Mouse (Mus musculus): ENCODE measurements at regions not wholly inside any gene's neighbourhood (a gene's known extent, or its start where the extent isn't known, plus 50 kb on each side); places are given as distances from the start of the nearest gene placed in this dataset.

GRCm38 (mm10) chr3:36743399-36743798, 53.4 kb upstream of the Trpc3 start:
- in situ Hi-C loops (cut with MboI, MseI): loop anchor here (10.0 kb wide), 1 partner anchor 709 kb away; no protein-coding TSS in a partner anchor

GRCm38 (mm10) chr3:36754358-36754950, 64.5 kb upstream of the Trpc3 start:
- in situ Hi-C loops (cut with MboI, MseI): no loop called here

GRCm38 (mm10) chr3:36762065-36762653, 72.2 kb upstream of the Trpc3 start:
- in situ Hi-C loops (cut with MboI, MseI): no loop called here

- in situ Hi-C loops (cut with MboI, MseI): no loop called here
Measured at GRCm38 (mm10) chr3:36762847-36763246, 72.9 kb upstream of the Trpc3 start.

- in situ Hi-C loops (cut with MboI, MseI): no loop called here
Measured at GRCm38 (mm10) chr3:36764741-36765140, 74.8 kb upstream of the Trpc3 start.

- in situ Hi-C loops (cut with MboI, MseI): no loop called here
Measured at GRCm38 (mm10) chr3:36770096-36770495, 80.1 kb upstream of the Trpc3 start.

- in situ Hi-C loops (cut with MboI, MseI): no loop called here
Measured at GRCm38 (mm10) chr3:36771011-36771410, 81.0 kb upstream of the Trpc3 start.

GRCm38 (mm10) chr3:36774023-36774422, 84.1 kb upstream of the Trpc3 start:
- in situ Hi-C loops (cut with MboI, MseI): no loop called here

- in situ Hi-C loops (cut with MboI, MseI): no loop called here
Measured at GRCm38 (mm10) chr3:36778448-36778847, 84.5 kb upstream of the 4932438A13Rik start.

- in situ Hi-C loops (cut with MboI, MseI): no loop called here
Measured at GRCm38 (mm10) chr3:36786581-36786980, 76.3 kb upstream of the 4932438A13Rik start.

GRCm38 (mm10) chr3:36790245-36790644, 72.7 kb upstream of the 4932438A13Rik start:
- in situ Hi-C loops (cut with MboI, MseI): no loop called here

GRCm38 (mm10) chr3:36797025-36797424, 65.9 kb upstream of the 4932438A13Rik start:
- in situ Hi-C loops (cut with MboI, MseI): no loop called here

- in situ Hi-C loops (cut with MboI, MseI): no loop called here
Measured at GRCm38 (mm10) chr3:36798160-36798823, 64.6 kb upstream of the 4932438A13Rik start.

GRCm38 (mm10) chr3:36810528-36810927, 52.4 kb upstream of the 4932438A13Rik start:
- in situ Hi-C loops (cut with MboI, MseI): no loop called here
